Mouse (Mus musculus) testis, adult 2 months (tissue): Measurements from ENCODE around the gene Mdm2.

Experiments used
- CTCF ChIP-seq: fragments of 200-500 bp; IDR thresholded peaks from 2 replicates; pipeline ENCODE4 v1.5.1; 2012; ENCODE audit warnings: low read depth, mild to moderate bottlenecking, inconsistent platforms, low read length, moderate library complexity; ENCODE audit not compliant: control insufficient read depth, insufficient read depth, insufficient replicate concordance
- POLR2A ChIP-seq: fragments of 200-500 bp; IDR thresholded peaks from 2 replicates; pipeline ENCODE4 v1.6.1; 2012; ENCODE audit warnings: low read depth, mild to moderate bottlenecking, inconsistent platforms, low read length, moderate library complexity; ENCODE audit not compliant: control insufficient read depth

- no peak for TF ChIP-seq CTCF
- TF ChIP-seq POLR2A: no peak
These were observed 13.7 kb upstream of the Mdm2 start for GRCm38 (mm10) chr10:117724136-117724718.
